Mouse (Mus musculus) thymus, adult 2 months (tissue): Measurements from ENCODE around the gene Daam1.

Experiments
- CTCF ChIP-seq: fragments of 200-500 bp; IDR thresholded peaks from 2 replicates; pipeline ENCODE4 v1.5.1; 2012; ENCODE audit warnings: mild to moderate bottlenecking, control low read depth, low read length, moderate library complexity, borderline replicate concordance; ENCODE audit not compliant: control insufficient read depth, poor library complexity, insufficient read depth; ENCODE audit errors: extremely low read depth
- POLR2A ChIP-seq: fragments of 200-500 bp; IDR thresholded peaks from 2 replicates; pipeline ENCODE4 v1.6.1; 2012; ENCODE audit warnings: mild to moderate bottlenecking, low read length, control low read depth, moderate library complexity; ENCODE audit not compliant: control insufficient read depth, poor library complexity, insufficient read depth; ENCODE audit errors: extremely low read depth

DNA sequence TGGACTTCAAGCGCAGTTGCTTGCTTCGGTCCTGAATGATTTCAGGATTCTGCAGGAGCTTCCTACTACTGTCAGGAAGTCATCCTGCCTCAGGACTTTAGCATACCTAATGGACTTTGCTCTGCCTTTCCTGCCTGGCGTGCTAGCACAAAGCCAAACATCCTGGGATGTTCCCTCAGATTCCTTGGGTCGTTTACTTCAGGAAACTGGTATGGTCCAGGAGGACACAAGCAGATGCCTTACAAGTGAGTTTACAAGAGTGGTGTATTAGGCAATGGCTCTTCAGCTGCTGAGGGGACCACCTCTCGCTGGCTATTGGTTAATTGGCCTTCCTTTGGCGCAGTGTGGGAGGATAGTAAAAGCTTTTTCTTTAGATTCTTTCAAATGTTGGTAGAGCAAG, 23.3 kb downstream of the Daam1 start:
- TF ChIP-seq POLR2A (no peak), CTCF (no peak)
